Mouse (Mus musculus) neutrophil, adult 5-6 weeks (primary cell): ENCODE results near the gene Ptcra. TPM values are rescaled to one million over a fixed set of nuclear protein-coding genes. Genes with fewer than 3 reads are reported as not detected.
A peak's percentile ranks its signal among the peaks of the same experiment; 100 is the strongest.
"Not testable (repeated sequence)": the region's sequence is repeated elsewhere in the genome, so short reads cannot be mapped to it uniquely, and the experiment has no call there.

Experiments used
- ATAC-seq: fragments of 151-379, 151-347 bp; 2 replicates; pipeline ENCODE4 v1.8.0; 2017; ENCODE audit warnings: mild to moderate bottlenecking, moderate TSS enrichment; ENCODE audit not compliant: insufficient number of reproducible peaks, poor library complexity, low FRiP score, severe bottlenecking; ENCODE audit errors: extremely low read depth
- total RNA-seq: library from RNA; stranded (forward); fragments of 200-1000 nt; gene quantifications from 2 replicates; pipeline ENCODE4 v1.2.3, GENCODE M21; 2017

The Ptcra gene
- 0.35 and 0.74 TPM in 2 replicates for total RNA-seq

DNA sequence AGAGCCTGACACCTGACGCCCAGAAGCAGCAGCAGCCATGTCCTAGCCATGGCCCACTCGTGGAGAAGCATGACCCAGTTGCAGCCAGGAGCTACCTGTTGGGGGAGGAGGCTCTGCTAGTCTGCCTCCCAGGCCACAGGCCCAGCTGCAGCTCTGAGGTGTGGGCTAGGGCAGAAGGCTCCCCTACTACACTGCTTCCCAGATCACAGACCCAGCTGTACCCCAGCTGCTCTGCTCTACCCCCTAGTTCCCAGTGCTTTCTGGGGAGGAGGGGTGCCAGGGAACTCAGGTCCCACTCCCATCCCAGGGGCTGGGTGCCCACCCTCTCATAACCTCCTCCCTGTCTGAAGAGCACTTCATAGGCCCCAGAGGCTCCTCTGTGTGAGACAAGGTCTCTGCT lies at the start of gene Ptcra:
Gene Ptcra (minus strand): TSS at position 169 of the 400 bp plus-strand sequence.
- ATAC-seq: no peak

GRCm38 (mm10) chr17:46812442-46812841 lies 48.9 kb upstream of the Ptcra start:
- no peak for ATAC-seq

GRCm38 (mm10) chr17:46810672-46811071 lies 47.2 kb upstream of the Ptcra start:
- ATAC-seq: no peak

- ATAC-seq: no peak
These were observed 45.8 kb upstream of the Ptcra start for GRCm38 (mm10) chr17:46809131-46809830.

- no peak for ATAC-seq
These were observed 44.9 kb upstream of the Ptcra start for GRCm38 (mm10) chr17:46808376-46808775.

DNA sequence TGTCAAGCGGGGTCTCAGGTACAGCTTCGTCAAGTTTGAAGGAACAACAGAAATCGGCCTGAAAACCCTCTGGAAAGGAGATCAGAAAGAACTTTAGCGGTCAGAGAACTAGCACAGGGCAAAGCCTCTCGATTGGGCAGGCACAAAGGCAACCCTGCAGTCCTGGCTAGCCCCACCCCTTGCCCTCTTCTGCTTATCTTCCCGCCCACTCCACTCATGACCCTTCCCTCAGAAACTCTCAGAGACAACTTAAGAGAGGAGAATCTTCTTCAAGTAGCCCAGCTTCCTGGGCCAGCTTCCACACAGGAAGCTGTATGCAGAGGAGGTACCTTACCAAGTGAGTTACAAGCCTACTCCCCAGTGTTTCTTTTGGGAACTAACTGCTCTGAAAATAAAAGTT lies 38.2 kb upstream of the Ptcra start:
- ATAC-seq: no peak

GRCm38 (mm10) chr17:46799680-46800079 lies 36.2 kb upstream of the Ptcra start:
- ATAC-seq: no peak

GRCm38 (mm10) chr17:46797386-46797785 lies 33.9 kb upstream of the Ptcra start:
- ATAC-seq: no peak

- ATAC-seq: no peak
These were observed 33.2 kb upstream of the Ptcra start for GRCm38 (mm10) chr17:46796743-46797142.

- ATAC-seq: no peak
These were observed 29.5 kb upstream of the Ptcra start for GRCm38 (mm10) chr17:46792963-46793362.

GRCm38 (mm10) chr17:46787974-46788373 lies 24.5 kb upstream of the Ptcra start:
- not testable (repeated sequence) for ATAC-seq

GRCm38 (mm10) chr17:46786952-46787351 lies 23.4 kb upstream of the Ptcra start:
- ATAC-seq: no peak

DNA sequence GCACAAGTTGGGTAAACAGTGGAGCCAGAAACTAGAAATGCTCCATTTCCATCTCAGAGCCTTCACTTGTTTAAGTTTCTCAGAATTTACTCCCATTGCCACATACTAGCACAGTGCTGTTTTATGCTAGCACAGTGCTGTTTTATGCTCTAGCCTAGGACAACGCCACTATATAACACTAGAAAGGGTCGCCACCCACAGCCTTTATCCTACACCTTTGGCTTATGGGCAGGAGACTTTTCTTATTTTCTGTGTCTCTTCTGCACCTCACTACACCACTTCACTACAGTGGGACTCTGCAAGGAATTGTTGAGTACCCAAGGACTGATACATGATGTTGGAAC lies 19.7 kb upstream of the Ptcra start:
- ATAC-seq: no peak

DNA sequence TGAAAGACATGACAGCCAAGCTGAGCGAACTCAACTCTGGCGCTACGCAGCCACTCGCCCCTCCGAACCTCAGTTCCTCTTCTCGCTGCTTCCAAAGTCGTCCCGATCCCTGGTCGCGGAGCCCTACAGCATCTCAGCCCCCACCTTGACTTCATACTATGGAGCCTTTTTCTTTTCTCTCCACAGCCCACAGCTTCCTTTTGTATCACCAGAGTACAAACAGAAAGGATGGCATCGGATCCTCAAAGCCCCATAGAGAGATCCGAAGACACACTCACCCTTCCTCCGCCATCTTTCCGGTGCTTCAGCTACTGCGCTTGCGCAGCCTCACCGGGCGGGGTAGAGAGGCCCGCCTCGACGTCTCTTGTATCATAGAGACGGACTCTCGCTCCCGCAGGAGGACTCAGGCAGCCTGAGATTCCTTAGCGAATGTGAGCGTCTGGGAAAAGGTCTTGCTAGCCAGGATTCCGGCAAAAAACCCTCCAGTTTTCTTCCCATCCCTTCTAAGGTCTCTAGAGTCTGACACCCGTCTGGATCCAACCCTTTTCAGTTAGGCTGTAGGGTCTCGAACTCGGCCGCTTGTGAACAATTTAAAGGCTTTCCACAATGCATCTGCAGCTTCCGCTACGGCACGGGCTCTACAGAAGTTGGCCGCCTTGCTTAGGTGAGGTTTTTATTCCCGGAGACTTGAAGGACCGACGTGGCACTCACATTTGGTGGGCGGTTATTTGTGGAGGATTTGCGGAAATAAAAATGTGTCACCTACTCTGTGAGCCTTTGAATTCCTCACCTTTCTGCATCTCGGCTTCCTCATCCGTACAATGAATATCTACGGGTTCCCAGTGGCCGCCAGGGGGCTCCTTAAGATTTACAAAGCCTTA lies 19.1 kb upstream of the Ptcra start, which contains the start of gene Rpl7l1:
Gene Rpl7l1 (minus strand): TSS at position 332 of the 881 bp plus-strand sequence.
- peak; percentile 92 for ATAC-seq

GRCm38 (mm10) chr17:46781876-46782275 lies 18.4 kb upstream of the Ptcra start:
- no peak for ATAC-seq

GRCm38 (mm10) chr17:46776087-46776486 lies 12.6 kb upstream of the Ptcra start:
- no peak for ATAC-seq

DNA sequence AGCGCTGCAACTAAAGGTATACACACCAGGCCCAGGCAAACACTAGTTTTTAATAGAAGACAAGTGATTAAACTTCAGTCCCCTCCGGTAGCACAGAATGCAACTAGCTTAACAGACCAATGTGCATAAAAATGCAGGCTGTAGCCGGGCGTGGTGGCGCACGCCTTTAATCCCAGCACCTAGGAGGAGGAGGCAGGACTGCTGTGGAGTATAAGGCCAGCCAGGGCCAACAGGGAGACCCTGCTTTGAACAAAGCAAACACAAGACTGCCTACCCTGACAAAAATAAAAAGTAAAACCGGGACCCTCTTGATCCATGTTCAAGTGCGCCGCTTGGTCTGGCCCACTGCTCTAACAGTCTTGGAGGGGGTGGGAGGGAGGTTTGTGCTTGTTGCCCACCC lies 11.6 kb upstream of the Ptcra start:
- ATAC-seq: no peak

GRCm38 (mm10) chr17:46774131-46774472 lies 10.6 kb upstream of the Ptcra start:
- no peak for ATAC-seq

DNA sequence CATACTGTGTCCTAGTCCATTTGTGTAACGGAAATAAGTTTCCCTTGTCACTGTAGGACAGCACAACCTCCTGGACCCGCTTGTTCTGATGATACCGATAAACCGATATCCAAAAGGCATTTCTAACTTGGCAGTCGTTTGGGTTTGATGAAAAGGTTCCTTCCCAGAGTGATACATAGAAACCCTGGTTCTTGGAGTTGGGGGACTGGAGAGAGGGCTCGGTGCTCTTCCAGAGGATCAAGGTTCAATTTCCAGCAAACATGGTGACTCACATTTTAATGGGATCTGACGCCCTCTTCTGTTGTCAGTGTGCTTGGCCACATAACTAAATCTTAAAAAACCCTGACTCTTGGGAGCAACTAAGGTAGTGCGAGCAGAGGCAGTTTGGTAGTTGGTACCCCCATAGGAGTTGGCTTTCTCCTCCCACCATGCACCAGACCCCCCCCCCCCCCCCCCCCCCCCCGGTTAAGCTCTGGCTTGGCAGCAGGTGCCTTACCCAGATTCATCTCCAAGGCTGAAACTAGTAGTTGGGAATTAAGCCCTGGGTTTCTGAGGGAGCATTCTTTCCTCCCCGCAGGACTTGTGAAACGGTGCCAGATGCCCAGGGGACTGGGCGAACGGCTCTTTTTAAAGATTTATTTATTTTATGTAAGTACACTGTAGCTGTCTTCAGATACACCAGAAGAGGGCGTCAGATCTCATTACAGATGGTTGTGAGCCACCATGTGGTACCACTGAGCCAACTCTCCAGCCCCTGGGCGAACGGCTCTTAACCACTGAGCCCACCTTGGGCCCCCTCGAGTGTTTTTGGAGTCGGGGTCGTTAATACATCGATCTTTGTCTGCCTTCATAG lies 10.0 kb upstream of the Ptcra start:
- no peak for ATAC-seq
